Mouse (Mus musculus): Measurements from ENCODE around the gene Fsip1. TPM values are rescaled to one million over a fixed set of nuclear protein-coding genes. Genes with fewer than 3 reads are reported as not detected.
"Not testable (repeated sequence)": the region's sequence is repeated elsewhere in the genome, so short reads cannot be mapped to it uniquely, and the experiment has no call there.

Fsip1 gene
- polyA plus RNA-seq (2015; fragmentation: Nextera tagmentation; extraction: Ambion mirVana) = 0.48 and 0.75 TPM in 2 replicates

GRCm38 (mm10) chr2:118256621-118257053, at the start of gene Fsip1:
Fsip1 (minus strand) TSS chr2:118256966.
- Histone ChIP-seq H3K27ac (no peak within 1 kb of the TSS), H3K9me3 (no peaks in the 10 kb centered on the region), H3K36me3 (no peaks in the 10 kb centered on the region), H3K4me3 (peak within 1 kb of the TSS; percentile 47), H3K4me1 (peaks cover 6% of the 10 kb centered on the region; the same call in 1 of the 2 replicates), H3K9ac (peak within 1 kb of the TSS; percentile 57), H3K27me3 (peaks cover 14% of the 10 kb centered on the region; the same call in 1 of the 2 replicates), H3K4me2 (replicated peaks) (peak within 1 kb of the TSS; percentile 72)
- WGBS = 2% methylated on average over 25 of the region's 25 CpGs
- ATAC-seq (ENCODE audit: low FRiP score, low read depth) = peak; percentile 88

- Histone ChIP-seq H3K27me3 (no peaks in the 10 kb centered on the region), H3K27ac (no peak overlapping the region), H3K9me3 (no peaks in the 10 kb centered on the region), H3K4me1 (no peaks in the 10 kb centered on the region), H3K9ac (no peak overlapping the region), H3K4me2 (replicated peaks) (no peak overlapping the region), H3K4me3 (no peak overlapping the region), H3K36me3 (no peaks in the 10 kb centered on the region)
- no peak for ATAC-seq (ENCODE audit: low FRiP score, low read depth)
- 28% methylated on average over 3 of the region's 3 CpGs for WGBS
Measured at GRCm38 (mm10) chr2:118306522-118306895, 49.7 kb upstream of the Fsip1 start.

DNA sequence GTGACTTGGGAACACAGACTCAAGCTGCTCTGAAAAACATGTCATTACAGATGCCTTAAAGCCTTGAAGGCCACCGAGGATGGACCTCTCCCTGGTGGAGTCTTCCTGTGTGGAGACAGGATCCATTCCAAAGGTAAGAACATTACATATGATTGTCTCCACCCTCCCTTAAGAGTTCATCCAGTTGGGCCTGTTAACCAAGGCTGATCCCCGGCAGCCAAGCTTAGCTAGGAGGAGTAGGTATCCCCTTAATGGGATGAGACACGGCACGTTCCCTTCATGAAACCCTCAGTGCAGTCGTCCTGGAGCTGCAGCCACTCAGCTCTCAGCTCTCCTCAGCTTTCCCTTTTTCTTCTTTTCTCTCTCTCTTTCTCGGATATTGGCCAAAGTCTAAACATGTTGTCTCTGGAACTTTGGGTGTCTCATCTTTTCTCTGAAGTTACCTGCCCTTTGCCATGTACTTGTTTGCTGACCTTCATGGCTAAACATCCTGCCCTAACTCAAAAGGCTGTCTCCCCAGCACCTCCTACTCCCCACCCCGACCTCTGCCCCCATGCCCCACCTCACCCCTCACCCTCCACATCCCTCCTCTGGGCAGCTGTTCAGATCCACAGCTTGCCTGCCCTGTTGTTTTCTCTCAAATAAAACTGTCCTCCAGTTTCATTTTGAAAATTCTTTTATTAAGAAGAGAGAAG, 49.2 kb upstream of the Fsip1 start:
- no peak for ATAC-seq (ENCODE audit: low FRiP score, low read depth)
- H3K27ac ChIP-seq = no peak overlapping the region
- no peaks in the 10 kb centered on the region for H3K27me3 ChIP-seq
- H3K4me1 ChIP-seq = no peaks in the 10 kb centered on the region
- H3K4me3 ChIP-seq = no peak overlapping the region
- no peaks in the 10 kb centered on the region for H3K36me3 ChIP-seq
- 60% methylated on average over 7 of the region's 7 CpGs for WGBS
- H3K9me3 ChIP-seq = no peaks in the 10 kb centered on the region
- no peak overlapping the region for H3K4me2 ChIP-seq (replicated peaks)
- H3K9ac ChIP-seq = no peak overlapping the region

- Histone ChIP-seq H3K4me1 (no peaks in the 10 kb centered on the region), H3K27me3 (no peaks in the 10 kb centered on the region), H3K4me3 (no peak overlapping the region), H3K4me2 (replicated peaks) (no peak overlapping the region), H3K9me3 (no peaks in the 10 kb centered on the region), H3K27ac (no peak overlapping the region), H3K36me3 (no peaks in the 10 kb centered on the region), H3K9ac (no peak overlapping the region)
- no peak for ATAC-seq (ENCODE audit: low FRiP score, low read depth)
- 30% methylated on average over 4 of the region's 4 CpGs for WGBS
Measured at GRCm38 (mm10) chr2:118303456-118303855, 46.7 kb upstream of the Fsip1 start.

DNA sequence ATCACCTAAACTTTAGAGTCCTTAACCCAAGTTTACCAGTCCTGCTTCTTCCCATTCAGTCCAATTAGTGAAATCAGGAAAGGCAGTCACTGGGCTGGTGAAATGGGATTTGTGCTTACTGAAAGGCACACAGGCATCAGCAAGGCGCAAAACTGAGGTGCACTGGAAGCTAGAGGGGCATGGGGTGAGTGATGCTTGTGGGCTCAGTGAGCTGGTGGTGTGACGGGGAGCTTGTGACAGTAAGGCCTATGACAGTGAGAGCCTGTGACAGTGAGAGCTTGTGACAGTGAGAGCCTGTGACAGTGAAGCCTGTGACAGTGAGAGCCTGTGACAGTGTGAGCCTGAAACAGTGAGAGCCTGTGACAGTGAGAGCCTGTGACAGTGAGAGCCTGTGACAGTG, 44.9 kb upstream of the Fsip1 start:
- Histone ChIP-seq H3K9me3 (no peaks in the 10 kb centered on the region), H3K36me3 (no peaks in the 10 kb centered on the region), H3K27ac (no peak overlapping the region), H3K4me1 (no peaks in the 10 kb centered on the region), H3K27me3 (no peaks in the 10 kb centered on the region), H3K4me3 (no peak overlapping the region), H3K9ac (no peak overlapping the region), H3K4me2 (replicated peaks) (no peak overlapping the region)
- WGBS = 79% methylated on average over 2 of the region's 2 CpGs
- ATAC-seq (ENCODE audit: low FRiP score, low read depth) = no peak

DNA sequence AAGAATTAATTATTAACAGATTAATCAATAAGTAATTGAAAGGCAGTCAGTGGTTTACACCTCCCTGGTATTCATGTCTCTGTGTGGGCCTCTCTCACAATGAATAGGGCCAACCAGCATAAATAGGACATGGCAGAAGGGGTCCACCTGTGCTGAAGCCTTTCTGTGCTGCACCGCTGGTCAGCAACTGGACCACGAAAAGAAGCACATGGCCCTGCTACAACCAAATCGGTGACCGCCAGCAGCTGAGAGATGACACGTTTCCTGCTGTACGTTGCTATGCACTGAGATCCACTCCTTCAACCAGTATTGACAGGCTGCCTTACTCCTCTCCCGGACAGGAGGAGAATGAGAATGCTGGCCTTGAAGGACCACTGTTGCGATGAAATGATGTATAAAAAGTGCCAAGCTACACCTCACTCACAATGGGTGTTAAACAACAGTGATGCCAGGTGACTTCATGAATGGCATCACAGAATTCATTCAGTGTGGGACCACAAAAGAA, 44.3 kb upstream of the Fsip1 start:
- no peak overlapping the region for H3K9ac ChIP-seq
- no peak for ATAC-seq (ENCODE audit: low FRiP score, low read depth)
- no peaks in the 10 kb centered on the region for H3K27me3 ChIP-seq
- H3K4me1 ChIP-seq = peaks cover under 1% of the 10 kb centered on the region; the same call in 1 of the 2 replicates
- H3K4me3 ChIP-seq = no peak overlapping the region
- no peaks in the 10 kb centered on the region for H3K36me3 ChIP-seq
- no peak overlapping the region for H3K4me2 ChIP-seq (replicated peaks)
- no peaks in the 10 kb centered on the region for H3K9me3 ChIP-seq
- 86% methylated on average over 8 of the region's 8 CpGs for WGBS
- H3K27ac ChIP-seq = no peak overlapping the region

- Histone ChIP-seq H3K4me2 (replicated peaks) (no peak overlapping the region), H3K27me3 (no peaks in the 10 kb centered on the region), H3K36me3 (no peaks in the 10 kb centered on the region), H3K9ac (no peak overlapping the region), H3K27ac (no peak overlapping the region), H3K4me1 (peaks cover 7% of the 10 kb centered on the region; the same call in 1 of the 2 replicates), H3K4me3 (no peak overlapping the region), H3K9me3 (no peaks in the 10 kb centered on the region)
- 84% methylated on average over 2 of the region's 2 CpGs for WGBS
- no peak for ATAC-seq (ENCODE audit: low FRiP score, low read depth)
Measured at GRCm38 (mm10) chr2:118299981-118300380, 43.2 kb upstream of the Fsip1 start.

GRCm38 (mm10) chr2:118298601-118299000, 41.8 kb upstream of the Fsip1 start:
- no peak overlapping the region for H3K9ac ChIP-seq
- H3K4me3 ChIP-seq = no peak overlapping the region
- ATAC-seq (ENCODE audit: low FRiP score, low read depth) = no peak
- H3K4me2 ChIP-seq (replicated peaks) = no peak overlapping the region
- peaks cover 7% of the 10 kb centered on the region; the same call in 1 of the 2 replicates for H3K4me1 ChIP-seq
- H3K27me3 ChIP-seq = no peaks in the 10 kb centered on the region
- H3K27ac ChIP-seq = no peak overlapping the region
- no peaks in the 10 kb centered on the region for H3K9me3 ChIP-seq
- WGBS = 80% methylated on average over 4 of the region's 4 CpGs
- no peaks in the 10 kb centered on the region for H3K36me3 ChIP-seq

DNA sequence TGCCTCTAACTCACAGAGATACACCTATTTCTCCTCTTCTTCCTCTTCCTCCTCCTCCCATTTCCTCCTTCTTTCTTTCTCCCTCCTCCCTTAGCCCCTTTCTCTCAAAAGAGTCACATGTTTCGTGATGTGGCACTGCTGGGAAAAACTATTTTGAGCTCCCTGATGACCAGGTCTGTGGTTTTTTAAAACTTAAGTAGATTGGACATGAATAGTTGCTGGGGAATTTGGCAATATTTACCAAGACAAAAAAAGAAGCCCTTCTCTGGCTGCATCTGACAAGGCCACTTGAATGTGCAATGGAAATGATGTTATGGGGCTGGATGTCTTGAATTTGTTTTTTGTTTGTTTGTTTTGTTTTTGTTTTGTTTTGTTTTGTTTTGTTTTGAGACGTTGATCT, 41.2 kb upstream of the Fsip1 start:
- Histone ChIP-seq H3K9me3 (no peaks in the 10 kb centered on the region), H3K27me3 (no peaks in the 10 kb centered on the region), H3K4me1 (peaks cover 7% of the 10 kb centered on the region; the same call in 1 of the 2 replicates), H3K4me2 (replicated peaks) (no peak overlapping the region), H3K9ac (no peak overlapping the region), H3K36me3 (no peaks in the 10 kb centered on the region), H3K27ac (no peak overlapping the region), H3K4me3 (no peak overlapping the region)
- ATAC-seq (ENCODE audit: low FRiP score, low read depth) = no peak
- 70% methylated on average over 2 of the region's 2 CpGs for WGBS

DNA sequence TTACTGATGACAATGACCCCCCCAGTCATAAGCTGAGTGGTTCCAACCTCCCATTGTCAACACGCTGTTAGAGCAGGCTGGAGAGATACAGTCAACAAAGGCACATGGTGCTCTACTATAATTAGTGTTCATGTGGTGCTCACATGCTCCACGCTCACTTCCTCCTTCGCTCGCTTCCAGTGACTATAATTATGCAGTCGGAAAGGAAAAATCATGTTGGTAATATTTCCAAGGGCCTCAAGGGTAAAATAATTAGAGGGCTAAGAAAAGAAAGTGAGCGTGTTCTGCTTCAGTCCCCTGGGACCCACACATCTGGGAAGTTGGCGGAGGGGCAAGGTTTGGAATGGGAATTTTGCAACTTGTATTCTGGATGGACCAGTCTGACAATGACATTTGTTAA, 38.7 kb upstream of the Fsip1 start:
- H3K27me3 ChIP-seq = no peaks in the 10 kb centered on the region
- H3K27ac ChIP-seq = no peak overlapping the region
- H3K9me3 ChIP-seq = no peaks in the 10 kb centered on the region
- H3K4me2 ChIP-seq (replicated peaks) = no peak overlapping the region
- ATAC-seq (ENCODE audit: low FRiP score, low read depth) = no peak
- peaks cover 7% of the 10 kb centered on the region; the same call in 1 of the 2 replicates for H3K4me1 ChIP-seq
- WGBS = 52% methylated on average over 7 of the region's 7 CpGs
- H3K36me3 ChIP-seq = no peaks in the 10 kb centered on the region
- no peak overlapping the region for H3K4me3 ChIP-seq
- H3K9ac ChIP-seq = no peak overlapping the region

DNA sequence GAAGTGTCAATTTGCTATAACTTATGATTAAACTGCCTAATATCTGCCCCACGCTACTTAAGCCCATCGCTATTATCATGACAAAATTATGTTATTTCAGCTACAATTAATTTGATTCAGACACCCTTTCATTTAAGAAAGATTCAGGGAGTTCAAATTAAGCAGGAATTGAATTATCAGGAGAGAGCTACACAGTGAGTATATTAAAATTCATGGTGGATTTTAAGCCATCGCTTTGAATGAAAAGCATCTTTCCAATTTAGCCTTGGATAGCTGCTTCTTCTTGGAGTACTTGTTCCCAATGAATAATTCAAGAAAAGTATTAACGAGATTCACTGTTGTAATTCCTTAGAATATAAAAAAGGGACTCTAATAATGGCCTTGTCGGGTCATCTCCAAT, 36.8 kb upstream of the Fsip1 start:
- no peak overlapping the region for H3K9ac ChIP-seq
- no peak overlapping the region for H3K4me2 ChIP-seq (replicated peaks)
- no peak overlapping the region for H3K4me3 ChIP-seq
- H3K27me3 ChIP-seq = no peaks in the 10 kb centered on the region
- no peak for ATAC-seq (ENCODE audit: low FRiP score, low read depth)
- no peaks in the 10 kb centered on the region for H3K36me3 ChIP-seq
- 87% methylated on average over 5 of the region's 5 CpGs for whole genome bisulfite sequencing
- no peak overlapping the region for H3K27ac ChIP-seq
- peaks cover 7% of the 10 kb centered on the region; the same call in 1 of the 2 replicates for H3K4me1 ChIP-seq
- no peaks in the 10 kb centered on the region for H3K9me3 ChIP-seq

DNA sequence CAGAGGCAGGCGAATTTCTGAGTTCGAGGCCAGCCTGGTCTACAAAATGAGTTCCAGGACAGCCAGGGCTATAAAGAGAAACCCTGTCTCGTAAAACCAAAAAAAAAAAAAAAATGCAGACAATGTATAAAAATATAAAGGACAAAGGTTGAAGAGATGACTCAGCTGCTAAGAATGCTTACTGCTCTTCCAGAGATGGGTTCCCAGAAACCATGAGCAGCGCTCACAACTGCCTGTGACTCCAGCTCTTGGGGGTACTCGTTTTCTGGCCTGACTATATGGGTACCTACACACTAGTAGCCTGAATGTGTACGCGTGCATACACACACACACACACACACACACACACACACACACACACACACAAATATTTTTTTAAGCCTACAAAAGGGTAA, 32.3 kb upstream of the Fsip1 start:
- not testable (repeated sequence) for H3K36me3 ChIP-seq
- WGBS = 79% methylated on average over 7 of the region's 7 CpGs

More for the DNA sequence above, 32.3 kb upstream of the Fsip1 start:
- H3K4me2 ChIP-seq (replicated peaks); H3K27ac ChIP-seq; H3K4me3 ChIP-seq; H3K4me1 ChIP-seq; H3K27me3 ChIP-seq; H3K9ac ChIP-seq; ATAC-seq (ENCODE audit: low FRiP score, low read depth); H3K9me3 ChIP-seq: not testable (repeated sequence)

Measured in limb, embryonic 13.5 days (tissue).